Mouse (Mus musculus) layer of hippocampus, adult 9-10 months (tissue): ENCODE data around the gene Ngly1.
"Not testable (repeated sequence)": the region's sequence is repeated elsewhere in the genome, so short reads cannot be mapped to it uniquely, and the experiment has no call there.

Experiments used
- DNase-seq: peaks from one replicate; pipeline ENCODE4 v3.0.0; 2022; ENCODE audit warnings: low spot score

Ngly1 gene

DNA sequence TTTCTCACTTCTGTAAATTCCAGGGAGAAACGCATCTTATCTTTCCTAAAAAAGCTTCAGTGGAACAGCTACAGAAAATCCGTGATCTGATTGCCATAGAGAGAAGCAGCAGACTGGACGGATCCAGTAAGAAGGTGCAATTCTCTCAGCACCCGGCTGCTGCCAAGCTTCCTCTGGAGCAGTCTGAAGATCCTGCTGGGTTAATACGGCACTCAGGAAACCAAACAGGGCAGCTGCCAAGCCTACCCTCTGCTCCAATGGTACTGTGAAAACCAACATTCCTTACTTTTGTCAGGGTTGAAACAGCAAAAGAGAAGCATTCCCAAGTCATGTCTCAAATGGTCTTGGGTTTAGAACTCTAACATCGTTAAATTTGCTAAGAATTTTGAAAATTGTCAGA, 11.5 kb downstream of the Ngly1 start:
- DNase-seq, result no peak

DNA sequence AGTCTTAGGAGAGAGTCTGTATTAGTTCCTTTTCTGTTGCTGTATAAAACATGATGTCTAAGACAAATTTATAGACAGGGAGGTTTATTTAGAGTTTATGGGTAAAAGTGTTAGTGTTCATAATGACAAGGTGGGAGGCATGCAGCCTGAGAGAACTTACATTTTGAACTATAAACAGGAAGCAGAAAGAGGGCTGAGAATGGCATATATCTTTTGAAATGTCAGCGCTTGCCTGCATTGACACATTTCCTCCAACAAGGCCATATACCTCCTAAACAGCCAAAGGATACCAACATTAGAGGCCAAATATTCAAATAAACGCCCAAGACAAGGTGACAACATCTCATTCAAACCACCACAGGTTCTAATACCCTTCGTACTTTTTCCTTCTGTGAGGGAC, 12.8 kb downstream of the Ngly1 start:
- DNase-seq, result no peak

DNA sequence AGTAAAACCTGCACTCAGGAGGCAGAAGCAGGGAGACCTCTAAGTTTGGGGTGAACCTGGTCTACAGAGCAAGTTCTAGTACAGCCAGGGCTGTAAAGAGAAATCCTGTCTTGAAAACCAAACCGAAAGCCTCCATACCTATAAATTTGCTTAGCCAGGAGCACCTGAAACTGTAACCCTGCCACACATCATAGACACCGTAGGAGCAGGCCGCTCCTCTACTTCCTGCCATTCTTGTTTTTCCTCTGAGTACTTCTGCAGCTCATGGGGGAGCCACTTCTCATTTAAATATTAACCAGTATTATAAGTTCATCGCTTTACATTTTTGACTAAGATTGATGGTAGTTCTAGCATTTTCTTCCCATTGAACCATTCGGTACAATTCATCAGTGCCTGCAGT, 17.9 kb downstream of the Ngly1 start:
- no peak for DNase-seq

DNA sequence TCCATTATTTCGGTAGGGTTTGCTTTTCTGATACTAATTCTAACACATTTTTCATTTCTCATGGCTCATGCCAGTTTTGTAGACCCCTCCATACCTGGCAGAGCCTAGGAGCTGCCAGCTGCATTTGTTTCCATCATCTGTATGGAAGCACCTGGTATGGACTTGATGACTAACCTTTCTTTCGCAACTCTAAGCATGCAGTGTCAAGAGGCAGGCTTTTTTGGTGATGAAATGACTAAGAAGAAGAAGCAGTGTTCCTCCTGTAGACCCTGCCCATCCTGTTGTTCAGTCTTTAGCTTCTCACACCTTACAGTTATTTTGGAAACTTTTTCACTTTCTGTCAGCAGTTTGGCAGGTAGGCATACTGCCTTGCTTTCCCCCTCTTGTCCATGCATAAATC, 20.7 kb downstream of the Ngly1 start:
- no peak for DNase-seq

DNA sequence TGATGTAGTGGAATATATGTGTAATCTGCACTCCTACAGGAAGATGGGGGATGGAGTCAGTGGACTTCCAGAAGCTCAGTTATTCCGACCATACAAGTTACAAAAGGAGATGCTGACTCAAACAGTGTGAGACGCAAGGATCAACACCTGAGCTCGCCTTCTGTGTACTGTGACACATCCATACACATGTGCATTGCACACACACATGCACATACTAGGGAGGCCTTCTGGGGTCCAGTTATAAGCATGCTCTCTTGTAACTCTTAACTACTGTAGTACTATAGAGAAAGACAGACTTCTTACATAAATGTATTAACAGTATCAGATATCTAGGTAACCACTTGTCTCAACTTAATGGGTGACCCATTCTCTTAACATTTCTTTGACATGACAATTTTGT, 24.6 kb downstream of the Ngly1 start:
- DNase-seq, result no peak

DNA sequence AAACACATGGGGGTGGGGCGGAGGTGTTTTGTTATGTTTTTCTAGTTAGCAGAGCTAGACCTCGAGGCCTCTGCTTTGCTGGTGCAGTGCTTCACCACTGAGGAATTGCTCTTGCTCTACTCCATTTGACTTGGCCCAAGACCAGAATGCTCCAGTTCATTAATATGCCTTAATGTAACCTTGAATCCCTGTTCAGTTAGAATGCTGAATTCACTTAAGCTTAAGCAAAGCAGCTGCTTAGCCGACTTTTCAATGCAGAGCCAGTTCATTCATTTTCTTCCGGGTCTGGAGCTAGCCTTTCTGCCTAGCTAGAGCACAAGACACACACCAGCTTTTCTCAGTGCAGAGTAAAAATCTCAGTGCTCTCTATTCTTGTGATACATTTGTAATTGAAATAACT, 30.1 kb downstream of the Ngly1 start:
- no peak for DNase-seq

DNA sequence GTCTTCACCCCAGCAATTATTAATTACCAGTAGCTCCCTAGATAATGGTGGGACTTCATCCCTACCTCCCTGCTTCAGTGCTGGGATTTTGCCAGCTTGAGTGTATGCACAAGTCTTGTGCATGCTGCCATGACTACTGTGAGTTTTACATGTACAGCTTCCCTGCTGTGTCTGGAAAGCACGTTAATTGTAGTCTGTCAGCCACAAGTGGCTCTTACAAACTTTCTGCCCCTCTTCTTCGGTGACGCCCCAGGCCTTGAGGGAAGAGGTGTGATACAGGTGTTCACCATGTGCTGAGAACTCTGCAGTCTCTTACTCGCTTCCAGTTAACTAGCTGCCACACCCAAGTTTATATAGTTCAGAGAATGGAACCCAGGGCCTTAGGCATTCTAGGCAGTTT, 34.9 kb downstream of the Ngly1 start:
- no peak for DNase-seq

DNA sequence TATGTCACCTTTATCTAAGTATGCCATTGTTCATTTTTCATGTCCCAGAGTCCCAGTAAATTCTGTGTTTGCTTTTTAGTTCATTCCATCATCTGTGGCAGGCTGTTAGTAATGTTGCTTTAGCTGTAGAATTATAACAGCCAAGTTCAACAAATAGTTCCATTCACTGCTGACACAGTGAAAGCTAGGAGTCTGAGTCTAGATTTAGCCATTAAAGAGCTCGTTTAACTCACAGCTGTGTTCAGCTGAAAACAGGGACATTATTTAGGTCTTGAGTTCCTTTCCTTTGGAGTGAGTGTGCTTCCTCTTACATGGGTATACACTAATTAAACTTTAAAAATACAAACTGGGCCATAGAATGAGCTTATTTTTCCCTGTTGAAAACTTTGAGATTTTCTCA, 43.3 kb downstream of the Ngly1 start:
- no peak for DNase-seq

DNA sequence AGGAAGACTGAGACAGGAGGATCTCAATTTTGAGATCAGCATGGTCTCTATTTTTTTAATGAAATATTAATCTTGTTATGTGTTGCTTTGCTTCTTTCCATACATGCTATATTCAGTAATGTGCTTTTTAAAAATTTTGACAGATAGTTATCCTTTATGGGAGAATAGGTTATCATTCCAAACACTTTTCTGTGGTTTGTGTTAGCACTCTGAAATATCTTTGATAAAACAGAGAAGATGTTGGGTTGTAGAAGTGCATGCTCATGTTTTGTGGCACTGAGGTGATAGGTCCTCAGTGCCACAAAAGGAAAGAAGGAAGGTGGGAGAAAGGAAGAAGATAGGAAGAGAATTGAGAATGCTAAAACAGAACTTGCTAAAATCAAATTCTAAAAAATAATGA, 43.9 kb downstream of the Ngly1 start:
- no peak for DNase-seq

DNA sequence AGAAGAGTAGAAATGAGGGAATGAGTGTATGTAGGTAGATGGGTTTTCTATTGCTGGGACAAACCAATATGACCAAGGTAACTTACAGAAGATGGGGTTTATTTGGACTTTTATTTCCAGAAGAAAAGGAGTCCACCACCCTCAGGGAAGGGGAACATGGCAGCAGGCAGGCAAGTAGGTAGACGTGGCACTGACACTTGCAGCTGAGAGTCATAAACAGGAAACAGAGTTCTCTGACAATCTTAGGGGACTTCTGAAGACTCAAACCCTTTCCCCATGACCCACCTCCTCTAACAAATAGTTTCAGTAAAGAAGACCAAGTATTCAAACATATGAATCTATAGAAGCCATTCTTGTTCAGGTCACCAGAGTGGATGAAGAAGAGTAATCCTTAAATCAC, 44.8 kb downstream of the Ngly1 start:
- DNase-seq, result no peak

DNA sequence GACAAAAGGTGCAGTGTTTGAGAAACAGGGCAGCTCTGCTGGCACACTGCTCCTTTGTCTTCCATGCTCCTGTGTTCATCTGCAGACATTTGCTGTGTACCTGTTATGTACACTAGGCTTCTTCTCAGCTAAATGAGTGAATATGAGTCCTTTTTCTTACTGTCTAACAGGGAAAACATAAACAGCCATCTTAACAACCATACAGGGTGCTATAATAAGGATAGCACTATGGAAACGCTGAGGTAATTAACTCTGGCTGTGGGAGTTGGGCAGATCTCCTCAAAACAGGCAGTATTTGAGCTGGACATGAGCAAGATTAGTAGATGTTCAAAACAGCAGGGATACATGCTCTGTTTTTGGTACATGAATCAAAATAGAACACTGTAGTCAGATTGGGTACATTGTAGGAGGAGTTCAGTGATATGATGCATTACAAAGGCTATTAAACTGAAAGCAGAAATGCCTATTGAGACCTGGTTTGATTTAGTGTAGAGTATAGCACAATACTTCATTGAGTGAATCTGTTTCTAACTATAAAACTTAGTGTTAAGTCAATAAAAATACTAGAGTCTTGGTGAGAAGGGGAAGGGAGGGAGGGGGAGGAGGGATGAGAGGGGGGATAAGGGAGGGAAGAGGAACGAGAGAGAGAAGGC, 47.9 kb downstream of the Ngly1 start:
- DNase-seq, result peak; percentile 6

DNA sequence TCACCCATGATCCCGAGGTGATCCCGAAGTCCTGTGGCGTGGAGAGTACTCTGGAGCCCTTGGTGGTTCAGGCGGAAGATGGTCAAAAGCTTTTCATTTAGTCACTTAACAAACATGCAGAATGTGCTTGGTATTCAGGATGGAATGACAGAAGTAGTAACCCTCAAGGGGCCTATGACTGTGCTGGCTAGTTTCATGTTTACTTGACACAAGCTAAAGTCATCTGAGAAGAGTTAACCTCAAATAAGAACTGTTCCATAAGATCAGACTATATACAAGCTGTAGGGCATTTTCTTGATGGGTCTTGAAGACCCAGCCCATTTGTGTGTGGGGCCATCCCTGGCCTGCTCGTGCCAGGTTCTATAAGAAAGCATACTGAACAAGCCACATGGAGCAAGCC, 52.7 kb downstream of the Ngly1 start:
- DNase-seq, result no peak

DNA sequence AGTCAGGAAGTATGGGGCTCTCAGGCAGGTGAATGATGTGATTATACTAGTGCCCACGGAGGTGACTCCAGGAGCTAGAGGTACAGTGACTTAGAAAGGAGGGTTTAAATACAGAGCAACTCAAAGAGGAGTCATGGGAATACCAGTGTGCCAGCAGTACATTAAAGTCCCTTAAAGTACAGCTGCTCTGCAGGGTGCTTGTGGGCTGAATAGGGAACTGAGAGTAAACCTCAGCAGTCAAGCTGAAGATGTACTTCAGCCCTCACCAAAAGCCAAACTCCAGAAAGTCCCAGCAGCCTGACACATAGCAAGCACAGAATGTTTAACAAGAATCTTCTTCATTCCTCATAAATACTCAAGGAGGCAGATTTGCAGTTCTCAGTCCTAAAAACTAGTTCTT, 53.6 kb downstream of the Ngly1 start:
- no peak for DNase-seq

DNA sequence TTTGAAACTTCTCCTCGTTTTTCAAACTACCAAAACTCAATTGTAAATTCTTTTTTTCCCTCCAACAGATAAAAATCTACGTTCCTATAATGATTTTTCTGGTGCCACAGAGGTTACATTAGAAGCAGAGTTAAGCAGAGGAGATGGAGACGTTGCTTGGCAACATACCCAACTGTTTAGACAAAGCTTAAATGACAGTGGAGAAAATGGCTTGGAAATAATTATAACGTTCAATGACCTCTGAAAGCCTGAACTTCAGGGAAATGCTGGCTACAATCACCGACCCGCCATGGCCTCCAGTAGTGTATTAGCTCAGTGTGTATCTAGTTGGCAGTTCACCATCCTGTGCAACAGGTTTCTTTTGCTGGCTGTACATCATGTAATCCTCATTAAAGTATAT, 61.7 kb downstream of the Ngly1 start:
- DNase-seq, result no peak

DNA sequence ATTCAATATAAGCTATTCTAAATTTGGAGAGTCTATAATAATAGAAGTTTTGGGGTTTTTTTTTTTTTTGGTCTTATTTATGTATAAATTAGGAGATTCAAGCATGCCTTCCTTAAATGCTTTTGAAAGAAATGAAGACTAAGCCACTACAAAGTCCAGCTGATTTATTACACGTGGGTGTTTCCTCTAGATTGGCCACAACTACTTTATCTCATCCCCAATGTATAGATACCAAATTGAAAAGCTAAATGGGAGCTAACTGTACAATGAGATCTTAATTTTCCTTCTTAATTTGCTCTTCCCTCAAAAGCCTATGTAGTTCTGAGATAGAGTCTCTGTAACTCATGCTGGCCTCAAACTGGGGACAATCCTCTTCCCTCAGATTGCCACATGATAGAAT, 63.5 kb downstream of the Ngly1 start:
- DNase-seq, result no peak

DNA sequence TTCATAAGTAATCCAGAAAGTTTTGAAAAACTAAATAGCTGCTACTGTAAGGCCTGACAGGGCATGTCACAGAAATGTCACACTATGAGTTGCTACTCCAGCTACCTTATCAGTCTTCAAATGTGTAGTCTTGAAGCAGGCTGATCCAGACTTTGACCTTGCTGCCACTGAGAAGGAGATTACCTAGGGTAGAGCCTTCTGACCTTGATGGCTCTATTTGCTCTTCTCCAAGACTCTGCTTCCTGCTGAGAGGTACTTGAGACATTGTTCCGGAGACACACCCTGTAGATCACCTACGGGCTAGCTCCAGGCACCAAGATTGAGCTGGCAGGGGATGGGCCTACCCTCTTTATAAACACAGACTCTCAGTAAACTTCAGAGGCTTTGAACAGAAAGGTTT, 64.0 kb downstream of the Ngly1 start:
- DNase-seq, result not testable (repeated sequence)

DNA sequence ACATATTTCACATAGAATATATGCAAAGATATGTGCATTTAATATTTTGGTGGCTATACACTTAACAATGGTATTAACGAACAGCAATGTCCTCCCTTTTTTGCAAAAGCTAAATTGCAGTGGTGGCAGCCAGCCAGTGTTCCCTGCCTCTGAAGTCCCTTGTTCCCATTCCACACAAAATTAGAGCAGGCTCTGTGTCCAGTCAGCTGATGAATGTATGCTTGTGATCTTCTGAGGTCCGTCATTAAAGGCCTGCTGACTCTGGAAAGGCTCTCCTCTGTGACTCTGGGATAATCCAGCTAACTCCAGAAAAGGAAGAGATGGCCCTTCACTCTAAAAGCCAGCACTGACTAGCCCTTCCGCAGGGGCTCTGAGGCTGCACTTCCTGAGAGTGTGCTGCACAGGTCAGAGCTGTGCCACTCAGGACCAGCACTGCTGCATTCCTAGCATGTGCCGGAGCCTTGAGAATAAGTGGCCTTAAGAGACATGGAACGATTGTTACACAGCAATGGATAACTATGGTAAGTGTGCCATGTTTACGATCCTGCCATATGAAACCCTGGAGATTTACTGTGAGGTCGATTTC, 64.9 kb downstream of the Ngly1 start:
- no peak for DNase-seq

DNA sequence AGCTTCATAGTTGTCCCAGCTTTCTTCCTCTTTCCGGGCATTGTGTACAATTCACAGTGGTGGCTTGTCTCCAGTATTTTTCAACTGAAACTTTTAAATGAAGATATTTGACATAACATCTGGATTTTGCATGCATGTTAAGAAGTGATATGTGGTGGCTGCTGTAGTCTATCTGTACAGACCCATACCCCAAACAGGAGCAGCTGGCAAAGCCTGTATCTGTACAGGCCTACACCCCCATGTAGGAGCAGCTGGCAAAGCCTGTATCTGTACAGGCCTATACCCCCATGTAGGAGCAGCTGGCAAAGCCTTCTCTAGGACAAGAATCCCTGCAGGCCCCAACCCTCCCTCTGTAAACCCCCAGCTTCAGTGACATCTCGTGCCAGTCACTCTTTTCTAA, 65.8 kb downstream of the Ngly1 start:
- no peak for DNase-seq

DNA sequence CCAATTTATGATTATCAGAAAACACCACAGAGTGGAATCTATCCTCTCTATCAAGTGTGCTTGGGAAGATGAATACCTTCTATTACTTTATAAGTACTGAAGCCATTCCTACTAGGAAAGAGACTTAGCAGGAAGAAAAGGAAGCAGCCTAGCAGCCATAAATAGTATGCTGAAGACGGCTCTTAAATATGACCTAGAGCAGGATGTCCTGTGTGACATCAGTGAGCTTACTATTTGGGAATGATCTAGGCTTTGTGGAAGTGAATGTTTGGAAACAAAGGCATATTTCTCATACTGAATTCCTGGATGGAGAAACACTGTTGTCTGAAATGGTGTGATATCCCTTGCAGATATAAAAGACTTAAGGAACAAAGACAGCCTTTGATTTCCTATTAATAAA, 67.6 kb downstream of the Ngly1 start:
- DNase-seq, result no peak

DNA sequence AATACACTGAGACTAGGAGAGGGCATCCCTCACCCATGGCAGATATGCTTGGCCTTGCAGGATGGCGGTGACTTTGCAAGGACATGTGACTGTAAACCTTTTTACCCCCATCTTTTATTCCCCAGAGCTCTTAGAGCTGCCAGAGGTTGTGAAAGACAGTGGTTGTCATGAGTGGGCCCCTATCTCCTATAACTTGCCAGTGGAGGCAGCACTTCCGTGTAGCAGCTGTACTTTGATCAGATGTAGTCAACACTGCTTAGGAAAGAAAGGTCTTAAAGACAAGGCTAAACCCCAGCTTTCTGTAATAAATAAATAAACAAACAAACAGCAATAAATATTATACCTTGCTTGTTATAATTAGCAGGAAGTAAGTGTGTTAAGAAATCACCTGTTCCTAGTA, 70.7 kb downstream of the Ngly1 start:
- no peak for DNase-seq

DNA sequence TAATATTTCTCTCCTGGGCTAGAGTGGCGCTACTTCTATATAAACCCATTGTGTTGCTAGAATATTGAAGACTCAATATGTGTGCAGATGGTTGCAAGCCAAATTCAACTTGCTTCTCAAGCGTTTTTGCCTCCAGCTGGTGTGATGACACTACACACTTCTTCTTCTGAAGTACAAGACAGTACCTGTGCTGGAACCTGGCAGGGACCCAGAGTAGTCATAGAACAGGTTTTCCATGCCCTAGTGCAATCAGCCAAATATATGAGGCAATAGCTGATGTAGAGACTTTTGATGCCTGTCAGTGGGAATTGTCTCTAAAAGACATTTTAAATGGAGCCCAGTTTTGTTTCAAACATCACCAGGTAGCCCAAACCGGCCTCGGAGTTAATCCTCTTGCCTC, 75.3 kb downstream of the Ngly1 start:
- DNase-seq, result no peak

DNA sequence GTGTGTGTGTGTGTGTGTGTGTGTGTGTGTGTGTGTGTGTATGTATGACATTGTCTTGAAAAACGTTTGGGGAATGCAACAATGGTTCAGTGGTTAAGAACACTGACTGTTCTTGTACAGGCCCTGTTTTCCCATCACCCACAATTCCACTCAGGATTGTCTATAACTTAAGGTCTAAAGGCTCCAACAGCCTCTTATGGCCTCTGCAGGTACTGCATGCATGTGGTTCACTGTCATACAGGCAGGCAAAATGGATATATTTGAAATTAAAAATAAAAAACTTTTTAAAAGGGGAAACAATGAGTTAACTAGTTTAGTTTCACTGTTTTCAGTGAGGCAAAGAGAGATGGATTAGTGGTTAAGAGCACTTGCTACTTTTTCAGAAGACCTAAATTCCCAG, 76.1 kb downstream of the Ngly1 start:
- DNase-seq, result no peak

DNA sequence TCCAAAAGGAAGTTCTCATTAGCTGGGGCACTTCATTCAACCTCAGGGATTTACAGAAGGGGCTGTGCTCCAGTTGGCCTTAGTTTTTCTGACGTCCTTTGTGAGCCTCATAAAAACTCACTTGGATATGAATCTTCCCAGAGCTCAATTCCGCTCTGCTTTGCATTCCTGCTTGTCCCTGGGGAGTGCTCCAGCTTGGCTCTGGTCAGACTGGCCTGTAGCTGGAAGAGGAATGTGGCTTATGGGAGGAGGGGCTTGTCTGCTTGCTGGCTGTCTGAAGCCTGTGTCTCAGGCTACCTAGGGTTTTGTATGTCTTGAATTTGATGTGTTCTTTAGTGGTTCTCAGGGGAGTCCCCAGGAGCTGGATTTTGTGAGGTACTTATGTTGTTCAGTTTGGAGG, 79.5 kb downstream of the Ngly1 start:
- no peak for DNase-seq

DNA sequence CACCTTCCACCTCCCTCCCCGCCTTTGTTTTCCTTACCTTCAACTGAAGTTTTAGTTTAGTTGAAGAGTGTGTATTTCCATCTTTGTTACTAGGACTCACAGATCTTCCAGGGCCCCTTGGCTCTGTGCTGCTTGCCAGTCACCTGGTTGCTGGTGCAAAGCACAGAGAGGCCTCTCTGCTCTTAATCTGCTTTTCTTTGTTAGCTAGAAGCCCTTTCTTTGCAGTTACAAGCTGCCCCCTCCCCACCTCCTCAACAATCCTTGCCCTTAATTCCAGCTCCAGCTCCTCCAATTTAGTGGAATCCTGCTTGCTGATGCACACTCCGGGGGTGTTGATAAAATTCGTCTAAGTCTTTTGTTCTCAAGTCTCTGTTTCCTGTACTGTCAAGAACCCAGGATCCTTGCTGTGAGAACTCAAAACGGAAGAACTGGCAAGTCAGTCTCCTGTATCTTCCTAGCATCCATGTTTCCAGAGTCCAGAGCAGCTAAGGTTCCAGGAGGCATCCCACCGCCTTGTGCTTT, 79.9 kb downstream of the Ngly1 start:
- no peak for DNase-seq
